9 mouse cellular contexts compared by ENCODE assay signal in genomic region chr11:95210185-95211030, GRCm38 (mm10). TPM values are rescaled to one million over a fixed set of nuclear protein-coding genes. Genes with fewer than 3 reads are reported as not detected.
DNase-seq lines count a peak whose midpoint lies in the region; ATAC-seq and TF ChIP-seq lines count a peak whose summit lies in the region.
"Had no signal": no experiment of that assay in that cellular context is flagged by ENCODE, and none has a peak within 500 bp of the region (broad histone marks: within the 10 kb centered on the region; RNA-seq: fewer than 3 reads in every experiment).

No protein-coding gene starts in this region.

- peak; percentile 71 for ATAC-seq in heart, postnatal 0 days (ENCODE audit: insufficient read depth, low read depth)

- H3K9ac ChIP-seq in heart, postnatal 0 days (replicated peaks; ENCODE audit: low read depth, low read length), result no peak overlapping the region

- no peak for TF ChIP-seq EP300 in heart, postnatal 0 days (IDR thresholded peaks at IDR 0.05; ENCODE audit: low read depth)

- peak overlapping the region; percentile 32 for H3K4me3 ChIP-seq in heart, postnatal 0 days (ENCODE audit: low read depth, low read length)
- peak overlapping the region; percentile 50 for H3K4me3 ChIP-seq in midbrain, embryonic 10.5 days

- no peaks in the 10 kb centered on the region for H3K9me3 ChIP-seq in heart, postnatal 0 days (replicated peaks; ENCODE audit: control insufficient read depth, low read length)
- H3K9me3 ChIP-seq in midbrain, embryonic 10.5 days (replicated peaks), result no peaks in the 10 kb centered on the region

- H3K27me3 ChIP-seq in heart, postnatal 0 days (ENCODE audit: control insufficient read depth, insufficient read depth, low read length), result peaks cover 24% of the 10 kb centered on the region
- H3K27me3 ChIP-seq in midbrain, embryonic 10.5 days (ENCODE audit: low read depth, poor library complexity, severe bottlenecking), result peaks cover 70% of the 10 kb centered on the region

- H3K36me3 ChIP-seq in heart, postnatal 0 days (replicated peaks; ENCODE audit: control insufficient read depth, insufficient read depth, low read length), result no peaks in the 10 kb centered on the region
- H3K36me3 ChIP-seq in midbrain, embryonic 10.5 days, result no peaks in the 10 kb centered on the region

- peak; percentile 13; the same call in 1 of the 2 replicates for TF ChIP-seq CTCF in heart, postnatal 0 days (IDR thresholded peaks at IDR 0.05; ENCODE audit: low read depth)

- H3K4me2 ChIP-seq in heart, postnatal 0 days (ENCODE audit: low read depth, low read length), result peak overlapping the region; percentile 65

- WGBS in heart, postnatal 0 days, result 3% methylated on average over 21 of the region's 22 CpGs
- WGBS in midbrain, embryonic 10.5 days, result 3% methylated on average over 21 of the region's 22 CpGs

- DNase-seq in adrenal gland, postnatal 10 days, result peak; percentile 51
- no peak for DNase-seq in adrenal gland, adult 18-20 months (ENCODE audit: low spot score in 2 of 2)
- DNase-seq in MN1 (ENCODE audit: low spot score), result peak; percentile 62
- peak; percentile 27 for DNase-seq in heart, postnatal 0 days (ENCODE audit: low spot score)
- peak; percentile 77 to 87 for DNase-seq in kidney, postnatal 4 days
- peak; percentile 64 for DNase-seq in midbrain, embryonic 10.5 days (ENCODE audit: low spot score)
- DNase-seq in right cerebral cortex, postnatal 25 days, result no peak
- no peak for DNase-seq in layer of hippocampus, postnatal 36 days

- no peaks in the 10 kb centered on the region for H3K4me1 ChIP-seq in heart, postnatal 0 days (ENCODE audit: control insufficient read depth, insufficient read depth)
- H3K4me1 ChIP-seq in midbrain, embryonic 10.5 days, result peaks cover 41% of the 10 kb centered on the region

- no peak overlapping the region for H3K27ac ChIP-seq in heart, postnatal 0 days (ENCODE audit: low read depth)
- peak overlapping the region; percentile 73 for H3K27ac ChIP-seq in midbrain, embryonic 10.5 days (replicated peaks)

RNA-seq across cellular contexts. Expression of gene Tac4, which starts 50.9 kb away (rescaled TPM):
- not detected for total RNA-seq in adrenal gland, postnatal 10 days (2021)
- not detected for total RNA-seq in adrenal gland, adult 18-20 months (2021)
- total RNA-seq in heart, postnatal 0 days (2014; rRNA removed; ENCODE audit: low replicate concordance), result not detected in 2 replicates
- polyA plus RNA-seq in heart, postnatal 0 days (2015; fragmentation: Nextera tagmentation; extraction: Ambion mirVana), result not detected in 2 replicates
- polyA plus RNA-seq in midbrain, embryonic 10.5 days (2016; fragmentation: Nextera tagmentation; extraction: Ambion mirVana), result not detected in 2 replicates
- total RNA-seq in layer of hippocampus, postnatal 36 days (2021), result not detected
- polyA plus RNA-seq: gonadal fat pad, adult 2 months had no signal

Comparison
In these comparisons a context has a peak if more than half of its experiments do, and no peak if none do; other contexts are left out.
1. DNase-seq: peak in adrenal gland, postnatal 10 days (single experiment), MN1 (single experiment), heart, postnatal 0 days (single experiment), kidney, postnatal 4 days (2 of 2) and midbrain, embryonic 10.5 days (single experiment); none in adrenal gland, adult 18-20 months (0 of 2), right cerebral cortex, postnatal 25 days (single experiment) and layer of hippocampus, postnatal 36 days (0 of 2).